Mouse (Mus musculus) liver, embryonic 14.5 days (tissue): Measurements from ENCODE around the gene Adam12.

ENCODE experiments used
- CTCF ChIP-seq: IDR thresholded peaks from 2 replicates; pipeline ENCODE4 v1.5.1; 2016; ENCODE audit warnings: antibody characterized with exemption, low read depth, control low read depth
- EP300 ChIP-seq: IDR thresholded peaks from 2 replicates; pipeline ENCODE4 v1.6.1; 2016; ENCODE audit warnings: antibody characterized with exemption, low read depth

GRCm38 (mm10) chr7:133862723-133863122 is 369.2 kb downstream of the Adam12 start:
- no peak for TF ChIP-seq CTCF
- no peak for TF ChIP-seq EP300
